Mouse (Mus musculus): ENCODE measurements around the gene Ksr1.
A peak's percentile ranks its signal among the peaks of the same experiment; 100 is the strongest.

Gene Ksr1

DNA sequence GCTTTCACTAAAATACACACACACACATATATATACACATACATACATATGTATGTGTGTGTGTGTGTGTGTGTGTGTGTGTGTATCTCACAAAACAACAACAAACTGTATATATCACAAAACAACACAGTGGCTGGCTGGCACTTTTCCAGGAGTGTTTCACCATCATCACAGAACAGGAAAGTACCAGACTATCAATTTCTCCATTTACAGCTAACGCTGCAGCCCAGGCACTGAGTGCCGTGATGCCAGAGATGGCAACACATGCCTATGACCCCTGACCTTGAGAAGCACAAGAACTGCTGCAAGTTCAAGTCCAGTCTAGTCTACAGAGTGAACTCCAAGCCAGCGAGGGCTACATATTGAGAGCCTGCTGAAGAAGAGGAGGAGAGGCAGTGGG lies 26.1 kb downstream of the Ksr1 start:
- no peak for DNase-seq

DNA sequence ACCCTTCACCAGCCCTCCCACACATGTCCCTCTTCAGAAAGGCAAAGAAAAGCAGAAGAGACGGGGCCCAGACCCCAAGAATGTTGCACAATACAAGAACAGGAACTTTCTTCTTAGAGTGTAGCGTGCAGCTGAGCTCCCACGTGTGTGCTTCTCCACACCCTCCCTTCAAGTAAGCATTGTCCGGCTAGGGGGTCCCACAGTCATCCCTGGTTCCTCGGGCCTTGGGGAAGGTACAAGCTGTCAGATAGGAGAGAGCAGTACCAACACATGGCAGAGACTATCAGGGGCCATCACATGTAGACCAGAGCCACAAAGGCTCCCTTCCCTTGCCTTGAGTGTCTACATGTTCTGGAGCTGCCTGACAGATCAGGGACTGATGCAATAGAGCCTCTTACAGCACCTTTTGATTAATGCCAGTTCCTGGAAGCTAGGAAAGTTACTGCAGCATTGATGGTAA lies 27.3 kb downstream of the Ksr1 start:
- DNase-seq: no peak

DNA sequence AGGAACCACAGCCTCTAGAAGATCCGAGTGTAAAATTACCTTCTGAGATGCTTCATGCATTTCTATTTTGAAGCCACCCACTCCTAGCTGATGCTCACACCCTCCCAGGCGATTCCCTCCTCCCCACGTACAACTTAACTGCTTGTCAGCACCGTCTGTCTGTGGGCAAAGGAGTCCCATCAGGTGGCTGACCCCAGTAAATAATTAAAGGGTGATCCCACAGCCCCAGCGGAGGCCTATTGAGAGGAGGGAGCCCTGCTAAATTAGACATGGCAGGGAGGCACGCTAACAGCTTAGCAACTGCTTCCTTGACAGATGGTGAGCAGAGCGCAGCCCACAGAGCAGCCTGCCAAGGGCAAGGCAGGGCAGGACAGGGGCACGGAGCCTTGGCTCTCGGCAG lies 29.5 kb downstream of the Ksr1 start:
- no peak for DNase-seq

DNA sequence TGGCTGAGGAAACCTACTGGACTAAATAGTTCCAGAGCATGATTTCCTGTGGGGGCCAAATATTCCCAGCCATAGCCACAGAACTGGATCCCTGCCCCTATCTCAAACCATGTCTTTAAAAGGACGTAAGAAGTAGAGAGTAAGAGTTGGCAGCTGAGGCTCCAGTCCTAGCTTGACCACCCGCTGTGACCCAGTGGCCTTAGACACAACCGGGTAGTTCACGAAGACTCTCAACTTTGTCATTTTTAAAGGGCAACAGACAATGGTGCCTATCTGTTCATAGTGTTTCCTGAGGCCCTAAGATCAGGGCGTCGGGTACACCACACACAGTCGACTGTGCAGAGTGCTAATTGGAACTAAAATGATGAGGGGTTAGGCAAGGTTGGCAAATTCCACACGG lies 30.5 kb downstream of the Ksr1 start:
- no peak for DNase-seq

DNA sequence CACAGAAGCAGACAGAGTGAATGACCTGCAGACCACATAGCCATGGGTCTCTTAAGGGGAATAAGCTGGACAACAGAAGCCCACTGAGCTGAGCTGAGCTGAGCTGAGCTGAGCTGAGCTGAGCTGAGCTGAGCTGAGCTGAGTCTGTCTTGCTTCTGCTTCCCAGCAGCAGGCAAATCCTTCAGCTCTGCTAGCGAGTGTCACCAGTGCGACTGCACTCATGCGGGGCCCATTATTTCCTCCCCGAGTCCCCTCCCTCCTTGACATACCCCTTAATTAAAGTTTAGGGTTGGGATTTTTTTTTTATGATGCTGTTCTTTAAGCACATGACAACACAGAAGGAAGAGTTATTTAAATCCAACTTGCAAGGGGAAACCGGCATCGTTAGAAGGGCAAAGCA lies 32.1 kb downstream of the Ksr1 start:
- DNase-seq: no peak

DNA sequence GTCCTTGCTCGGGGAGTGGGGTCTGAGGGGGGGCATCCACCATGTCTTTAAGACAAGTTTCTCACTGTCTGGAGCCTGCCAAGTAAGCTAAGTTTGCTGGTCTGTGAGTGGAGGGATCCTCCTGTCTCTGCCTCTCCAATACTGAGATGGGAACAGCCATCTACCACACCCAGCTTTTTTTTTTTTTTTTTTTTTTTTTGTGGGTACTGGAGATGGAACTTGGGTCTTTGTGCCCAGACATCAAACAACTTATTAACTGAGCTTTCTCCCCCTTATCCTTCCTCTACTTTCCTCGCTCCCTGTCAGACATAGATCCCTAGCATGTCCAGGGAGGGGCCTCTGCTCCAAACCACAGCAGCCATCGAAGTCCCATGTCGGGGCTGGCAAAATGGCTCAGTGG lies 32.8 kb downstream of the Ksr1 start:
- DNase-seq: no peak

DNA sequence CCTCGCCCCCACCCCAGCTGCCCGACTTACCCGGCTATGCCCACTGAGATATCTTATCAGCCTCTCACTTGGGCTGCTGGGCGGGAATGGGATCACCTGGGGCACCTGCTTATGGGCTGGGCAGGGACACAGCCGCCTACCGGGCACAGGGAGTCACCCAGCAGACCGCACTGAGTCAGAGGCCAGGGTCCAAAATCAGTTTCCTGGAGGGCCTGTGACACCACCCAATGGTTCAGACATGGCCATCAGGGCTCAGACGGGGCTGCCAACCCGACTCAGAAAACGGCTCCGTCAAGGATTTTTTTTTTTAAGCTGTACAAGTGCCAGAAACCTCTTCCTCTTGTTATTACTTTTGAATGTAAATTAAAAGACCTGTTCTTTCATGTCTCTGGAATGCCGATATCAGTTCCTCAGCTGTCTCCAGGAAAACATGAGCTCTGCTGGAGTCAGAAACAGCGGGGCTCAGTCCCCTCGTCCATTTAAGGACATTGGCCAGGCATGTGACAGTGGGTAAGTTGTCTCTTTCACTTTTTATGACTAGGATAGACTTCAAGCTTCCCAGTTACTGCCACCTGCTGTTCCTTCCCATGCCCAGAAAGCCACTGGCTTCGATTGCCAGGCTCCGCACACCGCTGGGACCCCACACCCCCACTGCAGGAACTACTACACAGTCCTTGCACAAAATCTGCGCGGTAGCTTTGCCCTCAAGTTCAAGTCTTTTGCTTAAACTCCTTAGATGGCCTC lies 33.5 kb downstream of the Ksr1 start:
- DNase-seq: no peak

DNA sequence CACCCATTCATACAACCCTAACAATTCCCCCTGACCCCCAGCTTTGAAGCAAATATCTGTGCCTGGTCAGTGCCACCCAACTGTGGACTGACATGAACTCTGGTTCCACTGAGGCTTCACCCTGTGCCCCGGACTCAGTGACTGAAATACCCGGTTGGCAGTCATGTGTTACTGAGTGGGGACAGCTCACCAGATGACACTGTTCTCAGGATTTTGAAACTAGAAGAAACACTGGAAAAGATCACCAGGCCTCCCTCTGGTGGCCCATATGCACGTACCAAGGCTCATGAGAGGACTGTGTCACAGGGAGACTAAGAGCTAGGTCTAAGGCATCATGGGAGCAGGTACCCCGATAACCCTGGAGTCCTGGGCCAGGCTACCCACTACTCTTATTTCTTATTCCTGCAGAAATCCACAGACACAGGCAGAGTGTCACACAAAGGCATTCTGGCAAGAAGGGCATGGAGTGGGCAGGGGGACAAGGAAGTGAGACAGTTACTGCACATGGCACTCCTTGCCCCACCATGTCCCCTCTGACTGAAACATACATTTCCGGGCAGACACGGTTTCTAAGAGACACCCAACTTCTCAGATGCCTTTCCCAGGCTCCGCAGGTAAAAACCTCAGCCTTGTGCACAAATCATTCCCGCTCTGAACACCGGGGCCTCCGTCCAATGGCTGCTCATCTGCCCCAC lies 34.2 kb downstream of the Ksr1 start:
- no peak for DNase-seq

DNA sequence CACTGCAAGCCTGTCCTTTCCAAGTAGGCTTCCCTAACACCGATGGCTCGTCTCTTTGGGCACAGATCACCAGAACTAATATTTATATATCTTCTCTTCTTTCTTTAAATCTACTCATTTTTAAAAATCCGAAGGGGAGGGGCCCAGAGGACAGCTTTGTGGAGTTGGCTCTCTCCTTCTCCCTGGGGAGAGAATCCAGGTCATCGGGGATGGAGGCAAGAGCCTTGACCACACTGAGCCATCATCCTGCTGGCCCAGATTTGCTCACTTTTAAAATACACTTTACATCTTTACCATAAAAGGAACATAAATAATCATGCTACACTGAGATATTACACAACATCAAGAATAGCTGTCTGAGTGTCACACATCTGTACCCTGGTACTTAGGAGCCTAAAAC lies 35.8 kb downstream of the Ksr1 start:
- no peak for DNase-seq

DNA sequence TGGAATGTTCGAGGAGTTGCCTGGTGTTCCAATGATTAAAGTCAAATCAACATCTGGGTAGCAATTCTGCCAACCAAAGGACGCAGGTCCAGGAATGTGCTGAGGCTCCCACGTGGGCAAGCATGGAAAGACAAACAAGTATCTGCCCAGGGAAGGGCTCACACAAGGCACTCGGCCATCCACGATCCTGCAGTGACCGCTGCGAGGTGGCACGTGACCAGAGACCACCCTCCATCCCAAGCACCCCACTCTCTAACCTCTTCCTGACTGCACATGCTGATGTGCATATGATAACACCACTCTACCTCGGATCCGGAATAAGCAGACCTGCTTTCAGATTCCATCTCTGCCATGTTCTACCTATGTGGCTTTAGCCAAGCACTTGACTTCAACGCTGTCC lies 38.3 kb downstream of the Ksr1 start:
- no peak for DNase-seq

DNA sequence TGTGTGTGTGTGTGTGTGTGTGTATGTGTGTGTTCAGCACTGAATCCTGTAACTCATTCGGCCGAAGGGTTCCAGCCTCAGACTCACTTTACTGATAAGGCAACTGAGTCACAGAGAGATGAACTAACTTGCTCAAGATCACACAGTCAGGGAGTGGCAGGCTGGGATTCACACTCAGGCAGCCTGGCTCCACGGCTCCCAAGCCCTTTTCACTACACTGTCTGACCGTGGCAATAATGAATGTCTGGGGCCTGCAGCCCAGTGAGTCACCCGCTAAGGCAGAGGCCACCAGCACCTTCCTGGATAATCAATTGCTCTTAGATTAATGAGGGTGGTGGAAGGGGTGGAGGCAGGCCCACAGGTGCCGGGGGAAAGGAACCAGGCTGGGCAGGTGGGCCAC lies 41.2 kb downstream of the Ksr1 start:
- DNase-seq: no peak

DNA sequence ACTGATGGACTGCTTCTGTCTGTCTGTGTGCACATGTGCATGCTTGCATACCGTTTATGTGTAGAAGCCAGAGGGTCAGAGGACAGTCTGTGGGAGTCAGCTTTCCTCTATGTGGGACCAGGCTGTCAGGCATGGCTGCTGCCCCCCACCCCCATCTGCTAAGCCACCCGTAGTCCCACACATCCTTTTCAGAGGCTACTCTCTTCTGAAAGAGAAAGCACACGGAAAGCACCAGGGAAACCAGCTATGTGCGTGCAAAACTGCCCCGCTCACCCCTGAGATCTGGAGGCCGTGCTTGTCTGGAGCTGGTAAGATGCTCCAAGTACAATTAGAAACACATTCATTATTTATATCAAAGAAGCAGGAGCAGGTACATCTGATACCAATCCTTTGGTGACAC lies 41.7 kb downstream of the Ksr1 start:
- no peak for DNase-seq

DNA sequence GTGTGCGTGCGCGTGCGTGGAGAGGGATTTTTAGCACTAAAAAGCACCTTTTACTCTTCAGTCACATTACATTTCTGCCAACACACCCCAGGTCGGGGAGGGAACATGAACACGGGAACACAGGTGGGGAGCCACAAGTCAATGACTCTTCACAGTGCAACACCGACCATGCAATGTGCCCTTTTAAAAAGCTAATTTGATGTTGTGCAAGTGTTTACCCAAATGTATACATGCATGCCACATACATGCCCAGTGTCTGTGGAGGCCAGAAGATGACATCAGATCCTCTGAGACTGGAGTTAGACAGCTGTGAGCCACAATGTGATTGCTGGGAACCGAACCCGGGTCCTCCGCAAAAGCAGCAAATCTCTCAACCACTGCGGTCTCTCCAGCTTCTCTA lies 42.1 kb downstream of the Ksr1 start:
- no peak for DNase-seq

DNA sequence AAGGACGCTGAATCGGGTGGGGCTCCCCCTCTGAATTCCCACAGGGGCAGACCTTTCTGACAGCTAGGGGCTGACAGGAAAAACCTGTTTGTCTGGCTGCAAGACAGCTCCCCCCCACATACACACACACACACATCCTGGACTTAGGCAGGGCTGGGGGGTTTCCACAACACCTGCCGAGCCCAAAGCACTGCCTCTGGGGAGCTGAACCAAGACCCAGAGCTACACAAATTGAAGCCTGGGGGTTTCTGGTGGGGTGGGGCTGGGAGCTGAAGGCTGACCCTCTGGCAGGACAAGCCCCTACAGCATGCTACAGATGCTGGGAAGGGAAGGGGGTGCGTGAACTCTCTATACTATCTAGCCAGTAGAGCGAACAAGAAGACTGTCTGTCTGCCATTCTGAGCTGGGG lies 42.7 kb downstream of the Ksr1 start:
- DNase-seq: no peak

DNA sequence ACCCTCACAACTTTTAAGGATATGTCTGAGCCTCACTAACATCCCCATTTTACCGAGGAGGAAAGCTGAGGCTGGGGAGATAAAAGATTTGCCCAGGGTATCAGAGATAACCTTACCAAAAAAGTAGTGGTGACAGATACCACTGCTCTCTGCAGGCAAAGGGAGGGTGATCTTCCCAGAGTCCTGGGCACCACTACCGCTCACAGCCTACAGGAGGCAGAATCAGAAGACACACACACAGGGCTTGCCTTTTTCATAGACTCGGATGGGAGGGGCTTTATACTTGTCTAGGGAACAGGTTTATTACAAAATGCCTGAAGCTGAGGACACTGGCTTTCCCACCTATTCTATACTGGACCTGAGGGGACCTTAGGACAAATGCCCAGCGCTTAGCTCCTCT lies 43.9 kb downstream of the Ksr1 start:
- no peak for DNase-seq

DNA sequence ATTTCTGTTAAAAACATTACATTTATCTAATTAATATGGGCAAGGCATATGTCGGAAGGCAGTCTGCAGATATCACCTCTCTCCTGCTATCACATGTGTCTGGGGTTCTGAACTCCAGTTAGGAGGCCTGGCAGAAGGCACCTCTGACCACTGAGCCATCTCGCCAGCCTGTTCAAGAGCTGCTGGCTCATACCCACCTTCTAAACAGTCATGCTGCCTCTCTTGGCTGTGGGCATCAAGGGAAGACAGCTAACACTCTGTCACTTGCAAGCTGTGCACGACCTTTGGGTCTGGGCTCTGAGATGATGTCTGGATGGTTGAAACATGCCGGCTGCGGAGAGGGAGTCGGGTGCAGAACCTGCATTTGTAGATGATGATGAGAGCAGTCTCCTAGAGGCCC lies 44.6 kb downstream of the Ksr1 start:
- no peak for DNase-seq

DNA sequence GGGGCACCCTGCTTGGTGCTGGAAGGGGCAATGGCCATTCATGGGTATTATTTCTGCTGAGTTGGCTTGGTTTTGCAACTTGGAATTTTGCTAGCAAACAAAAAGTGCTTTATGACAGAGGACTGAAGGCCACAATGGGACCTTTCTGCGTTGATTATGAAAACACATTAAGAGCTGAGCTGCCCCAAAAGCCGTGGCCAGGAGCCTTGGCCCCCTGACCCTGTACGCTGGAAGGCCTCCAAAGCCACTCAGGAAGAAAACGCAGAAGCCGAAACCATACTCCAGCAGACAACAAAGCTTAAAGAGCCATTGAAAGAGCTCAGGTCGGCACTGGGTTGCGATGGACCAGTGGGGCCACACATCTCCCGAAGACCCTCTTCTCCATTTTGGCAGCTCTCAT lies 47.2 kb downstream of the Ksr1 start:
- no peak for DNase-seq

DNA sequence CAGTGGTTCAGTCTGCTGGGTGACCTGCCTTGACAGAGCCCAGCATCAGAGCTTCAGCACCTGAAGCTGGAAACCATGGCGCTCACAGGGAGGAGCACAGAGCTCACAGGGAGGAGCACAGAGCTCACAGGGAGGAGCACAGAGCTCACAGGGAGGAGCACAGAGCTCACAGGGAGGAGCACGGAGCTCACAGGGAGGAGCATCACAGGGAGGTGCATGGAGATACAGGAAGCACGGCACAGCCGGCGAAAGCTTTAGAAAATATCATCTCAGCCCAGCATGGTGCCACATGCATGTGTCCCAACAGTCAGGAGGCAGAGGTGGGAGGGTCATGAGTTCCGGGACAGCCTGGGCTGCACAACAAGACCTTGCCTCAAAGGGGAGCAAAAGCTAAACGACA lies 48.5 kb downstream of the Ksr1 start:
- no peak for DNase-seq

DNA sequence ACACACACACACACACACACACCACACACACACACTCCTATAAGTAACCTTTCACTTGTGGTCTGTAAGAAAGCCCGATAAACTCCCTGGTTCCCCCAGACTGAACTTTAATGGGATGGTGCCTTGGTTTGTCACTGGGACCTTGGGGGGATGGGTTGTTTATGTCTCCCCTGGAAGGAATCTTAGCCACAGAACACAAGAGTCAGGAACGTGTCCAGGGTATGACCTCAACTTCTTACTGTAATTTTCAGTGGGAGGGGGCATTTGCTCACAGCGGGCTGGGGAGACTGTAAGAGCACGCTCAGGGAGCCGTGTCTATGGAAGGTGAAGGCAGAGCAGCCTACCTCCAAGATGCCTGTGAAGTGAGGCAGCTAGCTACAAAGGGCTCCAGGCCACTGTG lies 49.5 kb downstream of the Ksr1 start:
- no peak for DNase-seq

DNA sequence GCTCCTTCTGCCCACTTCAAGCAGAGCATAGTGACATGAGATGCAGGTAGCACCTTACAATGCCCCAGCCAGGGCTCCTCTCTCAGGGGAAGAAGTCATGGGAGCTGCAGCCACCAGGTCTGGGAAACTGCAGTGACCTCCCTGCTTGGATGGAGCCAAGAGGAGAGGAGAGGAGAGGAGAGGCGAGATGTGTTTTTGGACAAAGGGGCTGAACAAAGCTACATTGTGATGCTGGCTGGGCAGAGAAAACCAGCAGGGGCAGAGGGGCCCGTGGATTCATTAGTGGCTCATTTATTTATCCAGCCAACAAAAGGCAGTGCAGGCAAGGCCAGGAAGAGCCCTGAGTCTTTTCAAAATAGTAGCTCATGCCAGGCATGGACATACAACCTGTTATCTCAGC lies 50.5 kb downstream of the Ksr1 start:
- DNase-seq: no peak

DNA sequence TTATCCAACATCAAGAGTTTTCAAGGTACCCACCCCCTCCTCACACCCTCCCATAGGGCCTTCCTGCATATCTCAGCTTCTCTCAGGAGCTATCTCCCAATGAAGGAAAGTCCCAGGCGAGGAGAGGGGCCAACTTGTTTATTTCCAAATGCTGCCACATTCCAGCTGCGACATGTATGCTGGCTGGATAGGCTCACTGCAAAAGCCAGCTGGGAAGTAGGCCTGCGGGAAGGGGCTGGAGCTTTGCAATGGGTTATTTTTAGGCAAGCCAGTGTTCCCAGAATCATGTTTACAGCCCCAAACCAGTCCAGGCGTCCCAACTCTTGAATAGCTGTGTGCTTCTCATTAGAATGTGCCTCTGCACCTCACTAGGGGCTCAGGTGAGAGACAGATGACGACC lies 51.5 kb downstream of the Ksr1 start:
- no peak for DNase-seq

DNA sequence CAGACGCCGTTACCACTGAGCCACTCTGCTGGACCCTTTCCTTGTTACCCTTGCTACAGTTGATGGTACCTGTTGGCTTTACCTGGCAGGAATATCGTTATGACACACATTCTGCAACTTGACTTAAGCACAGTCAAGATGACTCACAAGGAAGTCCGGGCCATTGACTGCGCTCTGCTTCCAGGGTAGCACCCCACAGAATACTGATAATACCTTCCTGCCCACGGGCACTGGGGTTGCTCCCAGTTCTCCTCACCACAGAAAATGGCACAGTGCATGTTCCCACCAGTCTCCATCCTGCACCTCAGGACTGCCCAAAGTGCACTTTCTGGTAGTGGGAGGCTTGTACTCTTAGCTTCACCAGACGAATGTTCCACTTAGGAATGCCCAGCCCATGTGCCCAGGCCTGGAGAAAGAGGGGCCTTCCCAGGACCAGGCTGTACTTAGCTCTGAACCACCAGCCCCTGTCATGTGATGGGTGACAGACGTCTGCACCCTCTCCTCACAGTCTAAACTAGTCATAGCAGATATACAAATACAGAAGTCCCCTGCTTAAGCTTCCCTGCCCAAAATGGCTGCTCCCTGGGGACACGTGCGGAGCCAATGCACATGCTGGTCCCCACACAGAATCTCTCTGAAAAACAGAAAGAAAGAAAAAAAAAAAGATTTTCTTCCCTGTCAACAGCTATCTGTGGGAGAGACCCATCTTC lies 52.1 kb downstream of the Ksr1 start:
- no peak for DNase-seq

DNA sequence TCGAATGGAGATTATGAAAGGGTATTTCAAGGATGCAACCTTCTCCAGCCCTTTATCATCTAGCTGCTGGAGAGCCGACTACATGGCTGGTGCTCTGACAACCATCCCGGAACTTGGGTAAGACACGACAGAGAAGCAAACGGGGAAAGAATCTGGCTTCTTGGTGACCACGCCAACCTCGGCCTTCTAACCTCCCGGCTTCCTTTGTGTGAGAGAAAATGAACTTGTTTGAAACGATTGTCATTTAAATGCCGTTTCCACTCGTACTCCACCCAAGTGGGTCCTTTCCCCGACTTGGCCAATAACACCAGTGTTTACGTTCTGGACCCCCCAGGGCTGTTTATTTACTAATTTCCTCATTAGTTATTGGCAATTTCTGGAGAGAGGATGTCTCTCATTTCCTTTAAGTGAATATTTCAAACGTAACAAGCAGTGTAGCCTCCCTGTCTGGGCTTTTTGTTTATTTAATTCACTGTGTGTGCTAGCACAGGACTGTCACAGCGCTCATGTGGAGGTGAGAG lies 52.8 kb downstream of the Ksr1 start:
- DNase-seq: no peak

DNA sequence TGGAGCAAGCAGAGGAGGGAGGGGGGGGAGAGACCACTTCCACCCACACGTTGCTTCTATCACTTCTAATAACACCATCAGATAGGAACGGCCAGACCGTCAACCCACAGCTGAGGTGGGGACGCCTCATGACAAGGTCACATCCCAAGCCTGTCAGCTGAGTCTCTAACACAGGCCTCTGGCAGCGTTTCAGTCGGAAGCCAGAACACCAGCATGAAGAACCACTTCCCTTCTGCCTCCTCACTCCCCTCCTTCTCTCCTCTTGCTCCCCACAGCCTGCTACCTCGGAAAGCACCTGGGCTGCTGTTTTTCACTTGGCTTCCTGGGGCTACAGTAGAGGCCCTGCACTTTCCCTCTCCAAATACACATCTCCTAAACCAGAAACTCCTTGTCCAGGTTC lies 53.4 kb downstream of the Ksr1 start:
- DNase-seq: peak; percentile 48
